Mouse (Mus musculus) heart, adult 18-20 months (tissue): Measurements from ENCODE around the gene Eomes. TPM values are rescaled to one million over a fixed set of nuclear protein-coding genes. Genes with fewer than 3 reads are reported as not detected.

Source experiments
- DNase-seq, 2 experiments: peaks; one replicate each; pipeline ENCODE4 v3.0.0; 2021 to 2022; ENCODE audit warnings: mixed read lengths in 1 of 2
- total RNA-seq, 2 experiments: library from RNA; stranded (reverse); gene quantifications; 2 replicates each; pipeline ENCODE4 v1.2.3; 2021

Gene Eomes
- total RNA-seq, 2 experiments from 2014 or later = 0.07 to 0.10 TPM

GRCm38 (mm10) chr9:118519101-118519500, 41.1 kb downstream of the Eomes start:
- DNase-seq = no peak

- peak; percentile 67 to 68 for DNase-seq
Measured at GRCm38 (mm10) chr9:118520011-118520410, 42.0 kb downstream of the Eomes start.

GRCm38 (mm10) chr9:118520858-118521257, 42.8 kb downstream of the Eomes start:
- DNase-seq = no peak

- no peak for DNase-seq
Measured at GRCm38 (mm10) chr9:118521659-118522058, 43.6 kb downstream of the Eomes start.

- DNase-seq = no peak
Measured at GRCm38 (mm10) chr9:118523738-118524137, 45.7 kb downstream of the Eomes start.

- DNase-seq = no peak
Measured at GRCm38 (mm10) chr9:118527056-118527455, 49.0 kb downstream of the Eomes start.

- DNase-seq = no peak
Measured at GRCm38 (mm10) chr9:118529783-118530182, 51.8 kb downstream of the Eomes start.

GRCm38 (mm10) chr9:118530679-118531078, 52.7 kb downstream of the Eomes start:
- DNase-seq = no peak

GRCm38 (mm10) chr9:118532516-118533205, 54.6 kb downstream of the Eomes start:
- DNase-seq = no peak

Other genes with a start within 250 kb of the Eomes start
- gene Golga4, start 28.1 kb downstream of the Eomes start, total RNA-seq = 100 to 1,000 TPM; 383 to 397 TPM
- gene Itga9, start 128.5 kb downstream of the Eomes start, total RNA-seq = 10 to 100 TPM; 35.0 to 36.2 TPM